Mouse (Mus musculus): ENCODE results near the gene Olfr1335. TPM values are rescaled to one million over a fixed set of nuclear protein-coding genes. Genes with fewer than 3 reads are reported as not detected.
"Not testable (repeated sequence)": the region's sequence is repeated elsewhere in the genome, so short reads cannot be mapped to it uniquely, and the experiment has no call there.

Olfr1335 gene
- polyA plus RNA-seq (2014; fragmentation: Nextera tagmentation; extraction: Ambion mirVana): not detected in 2 replicates

DNA sequence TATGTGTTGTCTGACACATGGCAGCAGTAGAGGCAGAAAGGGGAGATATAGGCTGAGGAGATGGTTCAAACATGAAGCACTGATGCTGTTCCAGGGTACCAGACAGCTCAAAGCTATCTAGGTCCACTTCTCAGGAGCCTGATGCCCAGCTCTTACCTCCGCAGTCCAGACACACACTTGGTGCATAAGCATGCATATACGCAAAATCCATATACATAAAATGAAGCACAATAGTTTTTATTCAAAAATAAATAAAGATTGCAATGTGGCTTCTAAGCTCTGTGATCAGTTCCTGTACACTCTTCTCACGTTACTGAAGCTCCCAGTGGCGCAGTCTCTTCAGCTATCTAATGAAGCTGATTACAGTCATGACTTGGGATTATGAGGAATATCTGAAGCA, at the start of gene Olfr1335:
Olfr1335 (minus strand) TSS at position 101 of the 400 bp plus-strand sequence.
- H3K4me2 ChIP-seq: no peak within 1 kb of the TSS
- H3K27ac ChIP-seq (ENCODE audit: low read depth, low read length): no peak within 1 kb of the TSS
- H3K4me3 ChIP-seq (ENCODE audit: low read depth, low read length): no peak within 1 kb of the TSS
- no peaks in the 10 kb centered on the region for H3K27me3 ChIP-seq (replicated peaks; ENCODE audit: control insufficient read depth, insufficient read depth, low read length)
- H3K4me1 ChIP-seq (replicated peaks; ENCODE audit: control insufficient read depth, insufficient read depth, low read length): no peaks in the 10 kb centered on the region
- WGBS: 82% methylated on average over 4 of the region's 4 CpGs
- H3K9ac ChIP-seq (ENCODE audit: low read depth, low read length): no peak within 1 kb of the TSS
- H3K9me3 ChIP-seq (ENCODE audit: control insufficient read depth, low read length): no peaks in the 10 kb centered on the region
- H3K36me3 ChIP-seq (ENCODE audit: control insufficient read depth, insufficient read depth, low read length): no peaks in the 10 kb centered on the region
- ATAC-seq (replicated peaks; ENCODE audit: low FRiP score): no peak
- no peak for DNase-seq (ENCODE audit: low spot score)

DNA sequence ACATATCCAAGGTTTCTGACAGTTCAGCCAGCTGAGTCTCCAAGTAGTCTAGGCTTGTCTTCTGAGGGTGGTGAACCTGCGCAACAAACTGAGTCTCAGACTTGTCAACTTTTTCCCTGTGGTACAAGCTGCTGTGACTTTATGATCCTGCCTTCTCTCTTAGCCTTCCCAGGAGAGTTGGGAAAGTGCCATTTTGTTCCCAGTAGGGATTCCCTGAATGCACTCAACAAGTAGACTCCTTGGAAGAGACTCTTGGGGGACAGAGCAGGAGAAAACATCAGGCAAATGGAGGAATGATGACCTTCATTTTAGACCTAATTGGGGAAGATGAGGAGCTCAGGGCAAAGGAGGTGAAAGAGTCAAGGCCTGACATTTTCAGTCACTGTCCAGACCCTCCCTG, 26.4 kb upstream of the Olfr1335 start, which contains the start of gene Olfr1333:
Olfr1333 (minus strand) TSS at position 101 of the 400 bp plus-strand sequence.
- WGBS: 94% methylated on average over 1 of the region's 1 CpGs
- no peak for ATAC-seq (replicated peaks; ENCODE audit: low FRiP score)
- no peak within 1 kb of the TSS for H3K4me3 ChIP-seq (ENCODE audit: low read depth, low read length)
- H3K36me3 ChIP-seq (ENCODE audit: control insufficient read depth, insufficient read depth, low read length): no peaks in the 10 kb centered on the region
- H3K4me2 ChIP-seq: no peak within 1 kb of the TSS
- no peaks in the 10 kb centered on the region for H3K27me3 ChIP-seq (replicated peaks; ENCODE audit: control insufficient read depth, insufficient read depth, low read length)
- no peak for DNase-seq (ENCODE audit: low spot score)
- H3K4me1 ChIP-seq (replicated peaks; ENCODE audit: control insufficient read depth, insufficient read depth, low read length): no peaks in the 10 kb centered on the region
- H3K9ac ChIP-seq (ENCODE audit: low read depth, low read length): no peak within 1 kb of the TSS
- no peak within 1 kb of the TSS for H3K27ac ChIP-seq (ENCODE audit: low read depth, low read length)
- no peaks in the 10 kb centered on the region for H3K9me3 ChIP-seq (ENCODE audit: control insufficient read depth, low read length)

DNA sequence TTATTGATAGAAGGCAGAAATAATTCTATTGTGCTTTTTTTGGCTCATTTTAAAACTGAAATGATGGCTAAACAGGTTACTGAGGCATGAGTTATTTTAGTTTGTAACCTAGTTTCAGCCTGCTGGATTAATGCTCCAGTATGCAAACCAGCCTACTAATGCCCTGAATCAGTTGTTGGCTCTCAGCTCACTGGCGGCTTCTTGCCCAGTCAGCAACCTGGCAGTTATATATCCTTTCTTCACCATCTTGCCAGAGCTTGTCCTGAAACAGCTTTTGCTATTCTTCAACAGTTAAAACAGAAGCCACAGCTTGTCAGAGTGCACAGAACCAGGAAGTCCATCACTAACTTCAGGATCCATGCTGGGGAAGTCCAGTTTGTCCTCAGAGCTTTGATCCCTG, 9.2 kb upstream of the Olfr1335 start:
- 83% methylated on average over 1 of the region's 1 CpGs for WGBS
- Histone ChIP-seq H3K9me3 (ENCODE audit: control insufficient read depth, low read length) (no peaks in the 10 kb centered on the region), H3K36me3 (ENCODE audit: control insufficient read depth, insufficient read depth, low read length) (no peaks in the 10 kb centered on the region), H3K27ac (ENCODE audit: low read depth, low read length) (no peak overlapping the region), H3K4me3 (ENCODE audit: low read depth, low read length) (no peak overlapping the region), H3K27me3 (replicated peaks; ENCODE audit: control insufficient read depth, insufficient read depth, low read length) (no peaks in the 10 kb centered on the region), H3K4me1 (replicated peaks; ENCODE audit: control insufficient read depth, insufficient read depth, low read length) (no peaks in the 10 kb centered on the region), H3K4me2 (no peak overlapping the region), H3K9ac (ENCODE audit: low read depth, low read length) (no peak overlapping the region)
- ATAC-seq (replicated peaks; ENCODE audit: low FRiP score) (no peak), DNase-seq (ENCODE audit: low spot score) (no peak)

DNA sequence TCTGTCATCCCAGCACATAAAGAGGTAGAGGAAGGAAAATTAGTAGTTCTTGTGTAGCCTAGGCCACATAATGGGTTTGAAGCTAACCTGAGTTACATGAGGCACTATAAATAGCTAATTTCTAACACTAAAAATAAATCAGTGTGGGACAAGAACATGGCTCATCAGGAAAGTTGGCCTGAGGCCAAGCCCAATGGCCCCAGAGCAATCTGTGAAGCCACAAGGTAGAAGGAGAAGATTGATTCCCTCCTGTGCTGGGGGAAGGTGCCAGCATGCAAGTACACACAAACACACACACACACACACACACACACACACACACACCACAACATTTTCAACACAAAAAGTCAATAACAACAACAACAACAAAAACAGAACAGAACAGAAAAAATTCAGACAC, 16.9 kb downstream of the Olfr1335 start:
- H3K4me1 ChIP-seq (replicated peaks; ENCODE audit: control insufficient read depth, insufficient read depth, low read length); H3K27me3 ChIP-seq (replicated peaks; ENCODE audit: control insufficient read depth, insufficient read depth, low read length); DNase-seq (ENCODE audit: low spot score); H3K4me2 ChIP-seq; H3K9ac ChIP-seq (ENCODE audit: low read depth, low read length); H3K36me3 ChIP-seq (ENCODE audit: control insufficient read depth, insufficient read depth, low read length); H3K27ac ChIP-seq (ENCODE audit: low read depth, low read length); H3K9me3 ChIP-seq (ENCODE audit: control insufficient read depth, low read length); H3K4me3 ChIP-seq (ENCODE audit: low read depth, low read length); ATAC-seq (replicated peaks; ENCODE audit: low FRiP score): not testable (repeated sequence)

DNA sequence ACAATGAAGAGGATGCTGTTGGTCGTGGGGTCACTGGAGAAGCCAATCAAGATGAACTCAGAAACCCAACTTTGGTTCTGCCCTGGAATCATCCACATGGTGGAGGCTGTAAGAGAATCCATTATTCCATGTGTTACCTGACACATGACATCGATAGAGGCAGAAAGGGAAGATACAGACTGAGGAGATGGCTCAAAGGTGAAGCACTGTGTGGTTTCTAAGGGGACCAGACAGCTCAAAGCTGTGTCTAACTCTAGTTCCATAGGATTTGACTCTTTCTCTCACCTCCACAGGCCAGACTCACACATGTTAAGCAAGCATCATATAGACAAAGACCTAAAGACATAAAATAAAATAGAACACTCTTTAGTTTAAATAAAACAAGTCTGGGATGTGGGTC, 27.3 kb downstream of the Olfr1335 start, which contains the start of gene Olfr1337:
Olfr1337 (minus strand) TSS at position 101 of the 400 bp plus-strand sequence.
- ATAC-seq (replicated peaks; ENCODE audit: low FRiP score) (no peak), DNase-seq (ENCODE audit: low spot score) (no peak)
- Histone ChIP-seq H3K27me3 (replicated peaks; ENCODE audit: control insufficient read depth, insufficient read depth, low read length) (no peaks in the 10 kb centered on the region), H3K4me3 (ENCODE audit: low read depth, low read length) (no peak within 1 kb of the TSS), H3K9ac (ENCODE audit: low read depth, low read length) (no peak within 1 kb of the TSS), H3K4me2 (no peak within 1 kb of the TSS), H3K36me3 (ENCODE audit: control insufficient read depth, insufficient read depth, low read length) (no peaks in the 10 kb centered on the region), H3K4me1 (replicated peaks; ENCODE audit: control insufficient read depth, insufficient read depth, low read length) (no peaks in the 10 kb centered on the region), H3K27ac (ENCODE audit: low read depth, low read length) (no peak within 1 kb of the TSS), H3K9me3 (ENCODE audit: control insufficient read depth, low read length) (no peaks in the 10 kb centered on the region)
- WGBS: 61% methylated on average over 2 of the region's 2 CpGs

Other genes with a start within 250 kb of the Olfr1335 start
- gene Cfap57, start 189.2 kb downstream of the Olfr1335 start, polyA plus RNA-seq (2014; fragmentation: Nextera tagmentation; extraction: Ambion mirVana): 0.82 and 0.86 TPM in 2 replicates
- 239 and 247 TPM in 2 replicates for gene Ebna1bp2, start 189.1 kb downstream of the Olfr1335 start, polyA plus RNA-seq (2014; fragmentation: Nextera tagmentation; extraction: Ambion mirVana)
- gene Olfr62, start 151.0 kb downstream of the Olfr1335 start, polyA plus RNA-seq (2014; fragmentation: Nextera tagmentation; extraction: Ambion mirVana): not detected in 2 replicates
- gene Olfr1342, start 117.2 kb downstream of the Olfr1335 start, polyA plus RNA-seq (2014; fragmentation: Nextera tagmentation; extraction: Ambion mirVana): not detected in 2 replicates
- not detected in 2 replicates for gene Olfr1341, start 106.4 kb downstream of the Olfr1335 start, polyA plus RNA-seq (2014; fragmentation: Nextera tagmentation; extraction: Ambion mirVana)
- not detected in 2 replicates for gene Olfr1340, start 89.8 kb downstream of the Olfr1335 start, polyA plus RNA-seq (2014; fragmentation: Nextera tagmentation; extraction: Ambion mirVana)
- not detected in 2 replicates for gene Olfr1339, start 77.8 kb downstream of the Olfr1335 start, polyA plus RNA-seq (2014; fragmentation: Nextera tagmentation; extraction: Ambion mirVana)
- gene Olfr1338, start 51.2 kb downstream of the Olfr1335 start, polyA plus RNA-seq (2014; fragmentation: Nextera tagmentation; extraction: Ambion mirVana): not detected in 2 replicates
- gene Olfr1337, start 27.4 kb downstream of the Olfr1335 start, polyA plus RNA-seq (2014; fragmentation: Nextera tagmentation; extraction: Ambion mirVana): not detected in 2 replicates
- not detected in 2 replicates for gene Olfr1333, start 26.3 kb upstream of the Olfr1335 start, polyA plus RNA-seq (2014; fragmentation: Nextera tagmentation; extraction: Ambion mirVana)
- not detected in 2 replicates for gene Olfr1331, start 54.7 kb upstream of the Olfr1335 start, polyA plus RNA-seq (2014; fragmentation: Nextera tagmentation; extraction: Ambion mirVana)
- gene Olfr1330, start 78.7 kb upstream of the Olfr1335 start, polyA plus RNA-seq (2014; fragmentation: Nextera tagmentation; extraction: Ambion mirVana): not detected in 2 replicates
- gene Olfr1329, start 107.5 kb upstream of the Olfr1335 start, polyA plus RNA-seq (2014; fragmentation: Nextera tagmentation; extraction: Ambion mirVana): not detected in 2 replicates
- not detected in 2 replicates for gene Olfr1328, start 128.7 kb upstream of the Olfr1335 start, polyA plus RNA-seq (2014; fragmentation: Nextera tagmentation; extraction: Ambion mirVana)
- not detected in 2 replicates for gene Lao1, start 151.6 kb upstream of the Olfr1335 start, polyA plus RNA-seq (2014; fragmentation: Nextera tagmentation; extraction: Ambion mirVana)

All from liver, embryonic 11.5 days (tissue).